Mouse (Mus musculus): ENCODE results near the gene Dbn1. TPM values are rescaled to one million over a fixed set of nuclear protein-coding genes. Genes with fewer than 3 reads are reported as not detected.

Gene Dbn1
- polyA plus RNA-seq, 1 experiment, result 391 TPM

Other genes starting within 250 kb of the Dbn1 start
- gene Prelid1, start 167.6 kb downstream of the Dbn1 start, polyA plus RNA-seq (2012; rRNA removed), result 145 and 163 TPM in 2 replicates
- gene Rab24, start 166.2 kb downstream of the Dbn1 start, polyA plus RNA-seq (2012; rRNA removed), result 142 and 148 TPM in 2 replicates
- 1.3 and 1.5 TPM in 2 replicates for gene Mxd3, start 158.3 kb downstream of the Dbn1 start, polyA plus RNA-seq (2012; rRNA removed)
- gene Lman2, start 125.3 kb downstream of the Dbn1 start, polyA plus RNA-seq (2012; rRNA removed), result 52.9 and 57.3 TPM in 2 replicates
- 32.8 and 44.1 TPM in 2 replicates for gene Rgs14, start 118.4 kb downstream of the Dbn1 start, polyA plus RNA-seq (2012; rRNA removed)
- gene Slc34a1, start 89.9 kb downstream of the Dbn1 start, polyA plus RNA-seq (2012; rRNA removed), result 0.54 and 0.55 TPM in 2 replicates
- 0.34 and 0.42 TPM in 2 replicates for gene Pfn3, start 72.9 kb downstream of the Dbn1 start, polyA plus RNA-seq (2012; rRNA removed)
- 0.57 and 0.82 TPM in 2 replicates for gene F12, start 61.3 kb downstream of the Dbn1 start, polyA plus RNA-seq (2012; rRNA removed)
- gene Grk6, start 43.0 kb downstream of the Dbn1 start, polyA plus RNA-seq (2012; rRNA removed), result 70.6 and 74.3 TPM in 2 replicates
- 67.1 and 81.0 TPM in 2 replicates for gene Prr7, start 23.8 kb downstream of the Dbn1 start, polyA plus RNA-seq (2012; rRNA removed)
- gene Pdlim7, start 25.6 kb upstream of the Dbn1 start, polyA plus RNA-seq (2012; rRNA removed), result 174 and 242 TPM in 2 replicates
- 14.7 and 19.6 TPM in 2 replicates for gene Dok3, start 41.2 kb upstream of the Dbn1 start, polyA plus RNA-seq (2012; rRNA removed)
- 83.9 and 92.8 TPM in 2 replicates for gene Ddx41, start 48.5 kb upstream of the Dbn1 start, polyA plus RNA-seq (2012; rRNA removed)
- 171 and 177 TPM in 2 replicates for gene Fam193b, start 83.0 kb upstream of the Dbn1 start, polyA plus RNA-seq (2012; rRNA removed)
- gene Tmed9, start 85.6 kb upstream of the Dbn1 start, polyA plus RNA-seq (2012; rRNA removed), result 97.8 and 113 TPM in 2 replicates
- gene B4galt7, start 111.8 kb upstream of the Dbn1 start, polyA plus RNA-seq (2012; rRNA removed), result 30.3 and 33.1 TPM in 2 replicates
- gene Caml, start 134.9 kb upstream of the Dbn1 start, polyA plus RNA-seq (2012; rRNA removed), result 67.9 and 74.5 TPM in 2 replicates
- gene Ddx46, start 146.9 kb upstream of the Dbn1 start, polyA plus RNA-seq (2012; rRNA removed), result 51.7 and 54.2 TPM in 2 replicates
- 63.2 and 66.6 TPM in 2 replicates for gene B230219D22Rik, start 205.0 kb upstream of the Dbn1 start, polyA plus RNA-seq (2012; rRNA removed)
- 63.7 and 67.2 TPM in 2 replicates for gene Txndc15, start 226.5 kb upstream of the Dbn1 start, polyA plus RNA-seq (2012; rRNA removed)
- gene Pcbd2, start 239.3 kb upstream of the Dbn1 start, polyA plus RNA-seq (2012; rRNA removed), result 28.2 and 30.1 TPM in 2 replicates

Data from frontal cortex, adult 2 months (tissue).